Mouse (Mus musculus) heart, embryonic 10.5 days (tissue): ENCODE measurements around the gene Fbln1. TPM values are rescaled to one million over a fixed set of nuclear protein-coding genes. Genes with fewer than 3 reads are reported as not detected.

Source experiments
- DNase-seq: peaks from one replicate; pipeline ENCODE4 v3.0.0-alpha.2; 2017; ENCODE audit warnings: low spot score
- H3K27ac ChIP-seq: fragments of 300-500 bp; sonication (generic); 2 replicates; pipeline ENCODE4 v1.5.1; 2016; ENCODE audit warnings: mild to moderate bottlenecking
- H3K27me3 ChIP-seq: fragments of 300-500 bp; sonication (generic); 2 replicates; pipeline ENCODE4 v1.6.1; 2016; ENCODE audit warnings: mild to moderate bottlenecking; ENCODE audit not compliant: poor library complexity, insufficient read depth, severe bottlenecking
- H3K36me3 ChIP-seq: fragments of 300-500 bp; sonication (generic); 2 replicates; pipeline ENCODE4 v1.6.1; 2016; ENCODE audit warnings: mild to moderate bottlenecking, moderate library complexity
- H3K4me1 ChIP-seq: fragments of 300-500 bp; sonication (generic); 2 replicates; pipeline ENCODE4 v1.6.1; 2016; ENCODE audit warnings: mild to moderate bottlenecking
- H3K4me3 ChIP-seq: fragments of 300-500 bp; sonication (generic); 2 replicates; pipeline ENCODE4 v1.5.1; 2016; ENCODE audit warnings: mild to moderate bottlenecking, moderate library complexity
- H3K9me3 ChIP-seq: fragments of 300-500 bp; sonication (generic); 2 replicates; pipeline ENCODE4 v1.6.1; 2016; ENCODE audit warnings: mild to moderate bottlenecking, moderate library complexity
- WGBS: fragments of 180-500 bp; shearing (Covaris S2); methylation state at CpG from one replicate; pipeline ENCODE4 v1.1.7; 2016; 5-methylcytosine and 5-hydroxymethylcytosine counted together
- polyA plus RNA-seq: library from polyadenylated mRNA; unstranded; fragments of >200 nt; fragmentation: Nextera tagmentation; extraction: Ambion mirVana; gene quantifications from 2 replicates; pipeline ENCODE4 v1.2.1, GENCODE M21; 2016

Fbln1 gene
- polyA plus RNA-seq, 1 experiment from 2014 or later: 146 TPM

DNA sequence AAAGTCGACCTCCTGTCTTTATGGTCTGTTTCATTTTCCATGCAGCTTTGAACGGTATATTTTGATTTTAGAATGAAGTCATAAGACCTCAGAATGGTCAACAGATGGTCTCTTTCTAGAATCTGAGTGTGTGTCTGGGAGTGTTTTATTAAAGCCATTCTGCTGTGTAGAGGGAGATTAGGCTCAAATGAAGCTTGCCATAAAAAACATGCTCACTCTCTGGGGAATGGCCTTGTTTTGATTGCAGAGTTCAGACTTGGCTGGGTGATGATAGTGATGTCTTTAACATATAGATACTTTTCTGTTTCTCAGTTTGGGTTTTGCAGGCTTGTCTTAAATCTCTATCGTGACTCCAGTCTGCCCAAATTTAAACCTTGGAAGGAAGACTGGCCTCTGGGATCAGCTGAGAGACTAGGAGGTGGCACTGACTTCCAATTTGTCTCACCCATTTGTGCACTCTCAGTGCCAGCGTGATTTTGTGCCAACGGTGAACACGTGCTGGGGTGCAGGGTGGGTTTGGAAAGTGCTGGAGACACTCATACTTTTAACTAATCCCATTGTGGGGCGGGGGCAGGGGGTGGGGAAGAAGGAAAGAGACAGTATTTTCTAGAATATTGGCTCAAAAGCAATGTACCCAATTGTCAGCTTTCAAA lies 26.1 kb upstream of the Fbln1 start:
- peaks cover 45% of the 10 kb centered on the region for H3K4me1 ChIP-seq
- DNase-seq: no peak
- H3K36me3 ChIP-seq: no peaks in the 10 kb centered on the region
- 76% methylated on average over 7 of the region's 7 CpGs for WGBS
- peak overlapping the region; percentile 62 for H3K27ac ChIP-seq
- H3K9me3 ChIP-seq: no peaks in the 10 kb centered on the region
- 0 out of 2 replicates have a peak, but pooled peaks cover 4% of the 10 kb centered on the region for H3K27me3 ChIP-seq
- H3K4me3 ChIP-seq: no peak overlapping the region

DNA sequence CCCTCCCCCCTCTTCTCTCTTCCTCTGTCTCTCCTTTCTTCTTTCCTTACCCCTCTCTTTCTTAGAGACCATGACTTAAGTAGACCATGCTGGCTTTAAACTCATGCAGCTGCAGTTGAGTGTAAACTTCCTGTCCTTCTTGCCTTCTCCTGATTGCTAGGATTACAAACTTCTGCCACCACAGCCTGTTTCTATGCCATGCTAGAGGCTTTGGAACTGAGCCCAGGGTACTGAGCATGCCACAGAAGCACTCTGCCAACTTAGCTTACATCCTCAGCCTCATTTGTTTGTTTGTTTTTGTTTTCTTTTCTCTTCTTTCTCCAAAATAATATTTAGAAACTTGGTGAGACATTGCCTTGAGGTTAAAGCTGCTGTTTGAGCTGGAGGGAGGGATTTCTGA lies 25.4 kb upstream of the Fbln1 start:
- peaks cover 44% of the 10 kb centered on the region for H3K4me1 ChIP-seq
- H3K27ac ChIP-seq: peak overlapping the region; percentile 62; the same call in 1 of the 2 replicates
- H3K9me3 ChIP-seq: no peaks in the 10 kb centered on the region
- 0 out of 2 replicates have a peak, but pooled peaks cover 4% of the 10 kb centered on the region for H3K27me3 ChIP-seq
- no peak for DNase-seq
- H3K4me3 ChIP-seq: no peak overlapping the region
- no peaks in the 10 kb centered on the region for H3K36me3 ChIP-seq

- peaks cover 37% of the 10 kb centered on the region for H3K4me1 ChIP-seq
- 88% methylated on average over 4 of the region's 4 CpGs for WGBS
- no peaks in the 10 kb centered on the region for H3K9me3 ChIP-seq
- DNase-seq: no peak
- 0 out of 2 replicates have a peak, but pooled peaks cover 4% of the 10 kb centered on the region for H3K27me3 ChIP-seq
- no peak overlapping the region for H3K27ac ChIP-seq
- H3K4me3 ChIP-seq: no peak overlapping the region
- H3K36me3 ChIP-seq: no peaks in the 10 kb centered on the region
These were observed 23.7 kb upstream of the Fbln1 start for GRCm38 (mm10) chr15:85182063-85182462.

GRCm38 (mm10) chr15:85186916-85187315 lies 18.8 kb upstream of the Fbln1 start:
- 72% methylated on average over 7 of the region's 7 CpGs for WGBS
- H3K4me1 ChIP-seq: peaks cover 6% of the 10 kb centered on the region; the same call in 1 of the 2 replicates
- no peak overlapping the region for H3K4me3 ChIP-seq
- DNase-seq: no peak
- no peaks in the 10 kb centered on the region for H3K36me3 ChIP-seq
- H3K27ac ChIP-seq: no peak overlapping the region
- H3K27me3 ChIP-seq: no peaks in the 10 kb centered on the region
- no peaks in the 10 kb centered on the region for H3K9me3 ChIP-seq

DNA sequence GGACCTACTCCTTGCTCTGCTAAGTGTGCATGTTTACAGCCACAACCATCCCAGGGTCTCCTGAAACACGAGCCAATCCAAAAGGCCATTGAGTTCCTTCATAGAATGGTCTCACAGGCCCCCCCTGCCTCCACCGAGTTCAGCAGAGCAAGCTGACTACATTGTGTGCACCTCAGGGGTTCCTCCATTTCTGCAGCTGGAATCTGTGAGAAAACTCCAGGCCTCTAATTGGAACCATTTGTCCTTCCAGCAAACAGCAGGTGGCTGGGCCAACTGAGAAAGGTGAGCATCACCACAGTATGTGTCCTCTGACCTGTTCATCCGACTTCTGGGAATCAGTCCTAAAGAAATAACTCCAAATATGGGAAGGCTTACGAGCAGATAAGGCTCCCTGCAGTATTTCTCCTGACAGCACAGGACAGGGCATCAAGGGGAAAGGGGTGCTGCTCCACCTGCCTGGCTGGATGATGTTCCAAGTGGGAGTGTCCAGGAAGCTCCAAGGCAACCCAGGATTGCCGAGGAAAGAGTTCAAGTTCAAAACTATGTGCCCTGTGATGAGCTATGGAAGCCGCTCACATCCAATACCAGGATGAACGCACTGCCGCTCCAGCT lies 17.5 kb upstream of the Fbln1 start:
- no peak overlapping the region for H3K27ac ChIP-seq
- 48% methylated on average over 8 of the region's 8 CpGs for WGBS
- H3K4me3 ChIP-seq: no peak overlapping the region

GRCm38 (mm10) chr15:85200446-85201289 lies 5.1 kb upstream of the Fbln1 start:
- Histone ChIP-seq H3K4me1 (peaks cover 9% of the 10 kb centered on the region), H3K4me3 (no peak overlapping the region), H3K27ac (peak overlapping the region; percentile 49), H3K9me3 (no peaks in the 10 kb centered on the region), H3K27me3 (peaks cover 30% of the 10 kb centered on the region; the same call in 1 of the 2 replicates), H3K36me3 (no peaks in the 10 kb centered on the region)
- WGBS: 45% methylated on average over 14 of the region's 14 CpGs
- no peak for DNase-seq

More for the DNA sequence above, 17.5 kb upstream of the Fbln1 start:
- Histone ChIP-seq H3K36me3 (no peaks in the 10 kb centered on the region), H3K4me1 (peaks cover 6% of the 10 kb centered on the region; the same call in 1 of the 2 replicates), H3K27me3 (no peaks in the 10 kb centered on the region), H3K9me3 (no peaks in the 10 kb centered on the region)
- no peak for DNase-seq

GRCm38 (mm10) chr15:85202199-85202598 lies 3.5 kb upstream of the Fbln1 start:
- 78% methylated on average over 9 of the region's 9 CpGs for WGBS
- Histone ChIP-seq H3K9me3 (no peaks in the 10 kb centered on the region), H3K4me3 (no peak overlapping the region), H3K4me1 (peaks cover 20% of the 10 kb centered on the region), H3K27me3 (peaks cover 30% of the 10 kb centered on the region; the same call in 1 of the 2 replicates), H3K27ac (no peak overlapping the region), H3K36me3 (no peaks in the 10 kb centered on the region)
- DNase-seq: no peak

DNA sequence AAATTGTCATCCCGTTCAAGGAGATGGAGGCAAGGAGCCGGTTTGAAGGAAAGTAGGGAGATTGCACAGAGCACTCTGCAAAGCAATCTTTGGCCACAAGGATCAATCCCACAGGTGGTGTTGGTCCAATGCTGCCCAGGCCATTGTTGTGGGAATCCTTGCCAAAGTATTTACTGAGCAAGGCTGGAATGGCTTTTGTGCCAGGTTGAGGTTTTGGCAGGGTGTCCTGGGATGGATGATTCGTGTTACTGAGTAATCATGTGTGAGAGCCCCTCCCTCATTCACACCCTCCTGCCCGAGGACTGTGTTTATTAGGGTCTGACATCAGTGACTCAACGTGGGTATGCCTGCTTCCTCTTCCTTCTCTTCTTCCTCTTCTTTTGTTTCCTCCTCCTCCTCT lies 3.0 kb upstream of the Fbln1 start:
- no peak overlapping the region for H3K4me3 ChIP-seq
- no peak for DNase-seq
- H3K9me3 ChIP-seq: no peaks in the 10 kb centered on the region
- H3K4me1 ChIP-seq: peaks cover 25% of the 10 kb centered on the region
- H3K27me3 ChIP-seq: peaks cover 30% of the 10 kb centered on the region; the same call in 1 of the 2 replicates
- H3K36me3 ChIP-seq: no peaks in the 10 kb centered on the region
- no peak overlapping the region for H3K27ac ChIP-seq
- 56% methylated on average over 5 of the region's 5 CpGs for WGBS

DNA sequence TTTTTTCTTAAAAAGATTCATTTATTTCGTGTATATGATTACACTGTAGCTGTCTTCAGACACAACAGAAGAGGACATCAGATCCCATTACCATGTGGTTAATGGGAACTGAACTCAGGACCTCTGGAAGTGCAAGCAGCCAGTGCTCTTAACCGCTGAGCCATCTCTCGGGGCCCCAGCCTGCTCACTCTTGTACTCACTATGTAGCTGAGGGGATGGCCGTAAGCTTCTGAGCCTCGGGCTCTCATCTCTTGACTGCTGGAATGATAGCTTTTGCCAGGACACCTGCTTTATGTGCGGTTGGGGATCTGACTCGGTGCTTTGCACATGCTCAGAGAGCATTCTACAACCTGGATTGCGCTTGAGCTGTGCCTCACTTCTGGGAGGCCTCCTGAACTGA lies 1.4 kb upstream of the Fbln1 start:
- Histone ChIP-seq H3K27ac (no peak overlapping the region), H3K36me3 (peaks cover 5% of the 10 kb centered on the region), H3K27me3 (peaks cover 30% of the 10 kb centered on the region; the same call in 1 of the 2 replicates), H3K4me3 (no peak overlapping the region), H3K4me1 (peaks cover 39% of the 10 kb centered on the region), H3K9me3 (no peaks in the 10 kb centered on the region)
- 44% methylated on average over 8 of the region's 8 CpGs for WGBS
- no peak for DNase-seq

- DNase-seq: no peak
- 5% methylated on average over 3 of the region's 3 CpGs for WGBS
- Histone ChIP-seq H3K27ac (peak overlapping the region; percentile 95), H3K36me3 (peaks cover 28% of the 10 kb centered on the region), H3K4me3 (peak overlapping the region; percentile 85), H3K27me3 (peaks cover 30% of the 10 kb centered on the region; the same call in 1 of the 2 replicates), H3K4me1 (peaks cover 44% of the 10 kb centered on the region), H3K9me3 (no peaks in the 10 kb centered on the region)
These were observed 940 bp downstream of the Fbln1 start for GRCm38 (mm10) chr15:85206703-85207075.

DNA sequence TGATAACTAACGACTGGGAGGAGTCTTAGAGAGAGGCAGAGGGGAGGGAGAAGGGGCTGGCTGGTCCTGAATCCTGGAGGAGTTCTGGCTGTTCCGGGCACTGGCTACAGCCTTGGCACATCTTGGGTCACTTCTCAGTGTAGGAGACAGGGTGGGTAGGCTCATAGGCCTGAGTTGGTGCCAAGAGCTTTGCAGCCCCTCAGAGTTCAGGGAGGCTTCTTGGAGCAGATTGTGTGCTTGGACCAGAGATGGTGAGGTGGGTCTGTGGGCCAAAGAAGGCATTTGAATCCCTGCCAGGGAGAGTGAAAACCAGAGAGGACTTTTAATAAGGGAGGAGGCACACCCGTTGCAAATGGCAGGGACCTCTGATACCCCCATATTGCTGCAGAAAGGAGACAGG lies 1.3 kb downstream of the Fbln1 start:
- Histone ChIP-seq H3K4me1 (peaks cover 44% of the 10 kb centered on the region), H3K27ac (peak overlapping the region; percentile 95), H3K27me3 (peaks cover 30% of the 10 kb centered on the region; the same call in 1 of the 2 replicates), H3K36me3 (peaks cover 32% of the 10 kb centered on the region), H3K4me3 (peak overlapping the region; percentile 85), H3K9me3 (no peaks in the 10 kb centered on the region)
- no peak for DNase-seq
- WGBS: 6% methylated on average over 3 of the region's 3 CpGs

- H3K27ac ChIP-seq: peak overlapping the region; percentile 95
- H3K27me3 ChIP-seq: peaks cover 23% of the 10 kb centered on the region; the same call in 1 of the 2 replicates
- DNase-seq: no peak
- H3K36me3 ChIP-seq: peaks cover 37% of the 10 kb centered on the region
- whole genome bisulfite sequencing: 7% methylated on average over 2 of the region's 2 CpGs
- no peaks in the 10 kb centered on the region for H3K9me3 ChIP-seq
- peaks cover 44% of the 10 kb centered on the region for H3K4me1 ChIP-seq
- peak overlapping the region; percentile 85 for H3K4me3 ChIP-seq
These were observed 2.0 kb downstream of the Fbln1 start for GRCm38 (mm10) chr15:85207763-85208162.

- H3K4me1 ChIP-seq: peaks cover 44% of the 10 kb centered on the region
- WGBS: 8% methylated on average over 10 of the region's 10 CpGs
- H3K4me3 ChIP-seq: peak overlapping the region; percentile 85
- H3K27me3 ChIP-seq: peaks cover 17% of the 10 kb centered on the region; the same call in 1 of the 2 replicates
- peak overlapping the region; percentile 95 for H3K27ac ChIP-seq
- H3K9me3 ChIP-seq: no peaks in the 10 kb centered on the region
- H3K36me3 ChIP-seq: peaks cover 43% of the 10 kb centered on the region
- no peak for DNase-seq
These were observed 2.6 kb downstream of the Fbln1 start for GRCm38 (mm10) chr15:85208332-85208731.
